Mouse (Mus musculus): ENCODE results near the gene Siah1a. TPM values are rescaled to one million over a fixed set of nuclear protein-coding genes. Genes with fewer than 3 reads are reported as not detected.

Gene Siah1a
- polyA plus RNA-seq, 1 experiment from 2014 or later, result 42.7 TPM

DNA sequence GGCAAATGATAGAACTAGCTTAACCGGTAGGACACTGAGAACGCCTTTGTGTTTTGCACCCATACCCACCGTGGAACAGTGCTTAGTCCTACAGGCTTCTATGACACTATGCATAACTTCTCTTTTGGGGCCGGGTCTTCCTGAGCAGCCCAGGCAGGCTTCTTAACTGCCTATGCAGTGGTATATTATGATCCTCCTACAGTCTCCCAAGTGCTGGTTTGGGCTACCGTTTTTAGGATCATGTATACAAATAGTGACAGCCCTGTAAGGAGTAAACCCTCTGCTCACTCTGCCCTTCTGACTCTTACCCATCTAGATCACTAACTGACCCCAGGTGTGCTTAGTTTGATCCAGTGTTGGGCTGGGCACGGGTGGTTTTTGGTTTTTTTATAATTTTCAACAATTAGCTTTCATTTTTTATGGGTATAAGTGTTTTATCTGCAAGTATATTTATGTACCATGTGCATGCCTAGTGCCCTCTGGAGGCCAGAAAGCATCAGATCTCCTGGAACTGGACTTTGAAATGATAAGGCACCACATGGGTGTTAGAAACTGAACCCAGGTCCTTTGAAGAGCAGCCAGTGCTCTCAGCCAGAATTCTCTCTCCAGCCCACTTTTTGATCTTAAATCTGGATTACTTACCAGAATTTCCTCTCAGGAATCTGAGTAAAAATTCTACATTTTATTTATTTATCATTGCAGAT is 24.8 kb downstream of the Siah1a start:
- Histone ChIP-seq H3K27me3 (replicated peaks; ENCODE audit: control insufficient read depth, insufficient read depth, low read length) (no peaks in the 10 kb centered on the region), H3K4me1 (ENCODE audit: control insufficient read depth, insufficient read depth, low read length) (no peaks in the 10 kb centered on the region), H3K4me2 (ENCODE audit: low read depth, low read length) (no peak overlapping the region), H3K36me3 (ENCODE audit: control insufficient read depth, insufficient read depth, low read length) (peaks cover 30% of the 10 kb centered on the region), H3K9ac (ENCODE audit: low read depth, low read length) (no peak overlapping the region), H3K27ac (replicated peaks; ENCODE audit: low read depth, low read length) (no peak overlapping the region), H3K4me3 (ENCODE audit: low read depth, low read length) (no peak overlapping the region), H3K9me3 (ENCODE audit: control insufficient read depth, low read length) (no peaks in the 10 kb centered on the region)
- WGBS, result 89% methylated on average over 6 of the region's 6 CpGs
- DNase-seq (ENCODE audit: low spot score) (no peak), ATAC-seq (ENCODE audit: low read depth) (no peak)

DNA sequence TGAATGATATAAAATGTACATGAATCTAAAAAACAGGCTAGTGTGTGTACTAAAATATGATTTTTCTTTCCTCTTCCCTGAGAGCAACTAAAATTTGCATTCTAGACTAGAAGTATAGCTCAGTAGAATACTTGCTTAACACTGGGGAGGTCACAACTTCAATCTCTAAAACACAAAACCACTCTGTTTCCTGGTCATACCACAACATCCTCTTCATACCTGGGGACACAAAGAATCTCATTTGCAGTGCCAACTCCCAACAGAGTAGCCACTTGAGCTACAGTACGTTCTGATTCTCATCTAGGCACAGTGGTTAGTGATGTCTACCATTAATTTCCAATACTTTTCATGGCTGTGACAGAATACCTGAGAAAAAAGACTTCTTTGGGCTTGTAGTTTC is 26.4 kb downstream of the Siah1a start:
- ATAC-seq (ENCODE audit: low read depth) (no peak), DNase-seq (ENCODE audit: low spot score) (no peak)
- Histone ChIP-seq H3K27ac (replicated peaks; ENCODE audit: low read depth, low read length) (no peak overlapping the region), H3K4me1 (ENCODE audit: control insufficient read depth, insufficient read depth, low read length) (no peaks in the 10 kb centered on the region), H3K9ac (ENCODE audit: low read depth, low read length) (no peak overlapping the region), H3K27me3 (replicated peaks; ENCODE audit: control insufficient read depth, insufficient read depth, low read length) (no peaks in the 10 kb centered on the region), H3K36me3 (ENCODE audit: control insufficient read depth, insufficient read depth, low read length) (peaks cover 41% of the 10 kb centered on the region), H3K9me3 (ENCODE audit: control insufficient read depth, low read length) (no peaks in the 10 kb centered on the region), H3K4me3 (ENCODE audit: low read depth, low read length) (no peak overlapping the region), H3K4me2 (ENCODE audit: low read depth, low read length) (no peak overlapping the region)
- WGBS, result 78% methylated on average over 1 of the region's 1 CpGs

DNA sequence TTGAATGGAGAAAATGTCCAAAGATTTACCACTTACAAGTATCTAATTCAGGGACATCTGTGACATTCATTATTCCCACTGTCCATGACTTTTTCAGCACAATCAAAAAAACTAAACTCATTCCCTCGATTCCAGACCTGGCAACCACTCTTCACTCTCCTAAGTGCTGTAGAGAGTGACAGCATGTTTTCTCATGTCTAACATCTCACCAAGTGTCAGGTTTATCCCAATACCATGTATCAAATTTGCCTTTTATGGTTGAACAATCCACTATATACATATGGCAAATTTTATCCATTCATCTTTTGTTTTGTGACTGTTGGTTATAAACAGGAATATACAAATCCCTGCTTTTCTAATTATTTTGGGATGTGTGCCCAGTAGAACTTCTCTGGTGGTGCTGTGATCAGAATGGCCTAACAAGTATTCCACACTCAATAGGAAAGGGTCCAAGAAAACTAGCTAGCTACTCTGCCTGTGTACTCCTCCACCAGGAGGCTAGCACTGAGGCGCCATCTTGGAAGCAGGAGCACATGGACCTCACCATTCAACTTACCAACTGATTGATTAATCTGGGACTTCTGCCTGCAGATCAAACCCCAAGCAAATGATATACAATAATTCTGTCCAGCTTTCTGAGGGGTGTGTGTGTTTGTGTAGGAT is 27.3 kb downstream of the Siah1a start:
- no peaks in the 10 kb centered on the region for H3K4me1 ChIP-seq (ENCODE audit: control insufficient read depth, insufficient read depth, low read length)
- H3K36me3 ChIP-seq (ENCODE audit: control insufficient read depth, insufficient read depth, low read length), result peaks cover 45% of the 10 kb centered on the region
- no peak overlapping the region for H3K9ac ChIP-seq (ENCODE audit: low read depth, low read length)
- no peak overlapping the region for H3K4me3 ChIP-seq (ENCODE audit: low read depth, low read length)
- no peaks in the 10 kb centered on the region for H3K27me3 ChIP-seq (replicated peaks; ENCODE audit: control insufficient read depth, insufficient read depth, low read length)
- no peak overlapping the region for H3K27ac ChIP-seq (replicated peaks; ENCODE audit: low read depth, low read length)
- DNase-seq (ENCODE audit: low spot score) (no peak), ATAC-seq (ENCODE audit: low read depth) (no peak)
- no peaks in the 10 kb centered on the region for H3K9me3 ChIP-seq (ENCODE audit: control insufficient read depth, low read length)
- H3K4me2 ChIP-seq (ENCODE audit: low read depth, low read length), result no peak overlapping the region
- 75% methylated on average over 2 of the region's 2 CpGs for WGBS

DNA sequence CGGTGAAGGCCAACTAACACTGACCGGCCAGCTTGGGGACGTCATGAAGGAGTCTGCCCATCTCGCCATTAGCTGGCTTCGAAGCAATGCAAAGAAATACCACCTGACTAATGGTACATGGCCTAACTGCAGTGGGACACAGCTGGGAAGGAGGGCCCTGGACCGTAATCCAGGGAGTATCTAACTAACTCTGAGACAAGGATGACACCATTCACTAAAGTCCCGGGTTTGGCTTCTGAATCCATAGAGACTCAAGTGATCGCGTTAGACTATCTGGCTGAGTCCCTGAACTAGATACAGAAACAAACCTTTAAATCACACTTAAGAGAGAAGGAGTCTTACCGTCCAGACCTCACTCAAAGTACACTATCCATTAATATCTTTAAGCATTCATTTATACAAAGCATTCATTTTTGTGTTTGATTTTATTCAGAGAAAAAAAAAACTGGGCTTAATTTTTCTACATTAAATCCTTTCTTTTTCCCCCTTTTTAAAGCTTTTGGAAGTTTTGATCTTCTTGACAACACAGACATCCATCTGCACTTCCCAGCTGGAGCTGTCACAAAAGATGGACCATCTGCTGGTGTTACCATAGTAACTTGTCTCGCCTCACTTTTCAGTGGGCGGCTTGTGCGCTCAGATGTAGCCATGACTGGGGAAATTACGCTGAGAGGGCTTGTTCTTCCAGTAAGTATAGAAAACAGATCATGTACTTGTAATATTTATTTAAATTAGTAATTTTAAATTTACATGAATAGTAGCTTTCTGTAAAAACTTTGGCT is 32.1 kb downstream of the Siah1a start:
- 75% methylated on average over 14 of the region's 14 CpGs for WGBS
- Histone ChIP-seq H3K4me3 (ENCODE audit: low read depth, low read length) (no peak overlapping the region), H3K9me3 (ENCODE audit: control insufficient read depth, low read length) (no peaks in the 10 kb centered on the region), H3K27ac (replicated peaks; ENCODE audit: low read depth, low read length) (no peak overlapping the region), H3K4me1 (ENCODE audit: control insufficient read depth, insufficient read depth, low read length) (no peaks in the 10 kb centered on the region), H3K27me3 (replicated peaks; ENCODE audit: control insufficient read depth, insufficient read depth, low read length) (no peaks in the 10 kb centered on the region), H3K9ac (ENCODE audit: low read depth, low read length) (no peak overlapping the region), H3K36me3 (ENCODE audit: control insufficient read depth, insufficient read depth, low read length) (peaks cover 39% of the 10 kb centered on the region), H3K4me2 (ENCODE audit: low read depth, low read length) (no peak overlapping the region)
- no peak for ATAC-seq (ENCODE audit: low read depth)
- DNase-seq (ENCODE audit: low spot score), result peak; percentile 48

DNA sequence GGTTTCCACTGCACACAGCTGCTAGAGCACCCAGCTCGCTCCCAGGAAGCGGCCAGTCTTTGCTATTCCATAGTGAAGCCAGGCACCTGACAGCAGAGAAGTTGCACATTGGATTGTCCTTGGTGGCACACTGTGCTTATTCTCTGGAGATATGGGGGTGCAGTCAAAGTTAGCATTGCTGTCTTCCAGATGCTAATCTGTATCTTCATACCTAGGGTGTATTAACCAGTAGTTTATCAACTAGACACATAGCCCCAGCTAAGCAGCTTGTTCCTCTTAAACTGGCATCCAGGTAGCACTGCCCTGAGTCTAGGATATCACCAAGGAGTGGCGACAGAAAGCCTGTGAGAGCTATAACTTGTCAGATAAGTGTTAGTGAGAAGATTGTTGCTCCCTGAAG is 33.1 kb downstream of the Siah1a start:
- no peaks in the 10 kb centered on the region for H3K9me3 ChIP-seq (ENCODE audit: control insufficient read depth, low read length)
- H3K4me3 ChIP-seq (ENCODE audit: low read depth, low read length), result no peak overlapping the region
- WGBS, result 90% methylated on average over 3 of the region's 3 CpGs
- H3K27ac ChIP-seq (replicated peaks; ENCODE audit: low read depth, low read length), result no peak overlapping the region
- H3K4me2 ChIP-seq (ENCODE audit: low read depth, low read length), result no peak overlapping the region
- ATAC-seq (ENCODE audit: low read depth) (no peak), DNase-seq (ENCODE audit: low spot score) (no peak)
- H3K4me1 ChIP-seq (ENCODE audit: control insufficient read depth, insufficient read depth, low read length), result no peaks in the 10 kb centered on the region
- H3K9ac ChIP-seq (ENCODE audit: low read depth, low read length), result no peak overlapping the region
- H3K36me3 ChIP-seq (ENCODE audit: control insufficient read depth, insufficient read depth, low read length), result peaks cover 29% of the 10 kb centered on the region
- no peaks in the 10 kb centered on the region for H3K27me3 ChIP-seq (replicated peaks; ENCODE audit: control insufficient read depth, insufficient read depth, low read length)

DNA sequence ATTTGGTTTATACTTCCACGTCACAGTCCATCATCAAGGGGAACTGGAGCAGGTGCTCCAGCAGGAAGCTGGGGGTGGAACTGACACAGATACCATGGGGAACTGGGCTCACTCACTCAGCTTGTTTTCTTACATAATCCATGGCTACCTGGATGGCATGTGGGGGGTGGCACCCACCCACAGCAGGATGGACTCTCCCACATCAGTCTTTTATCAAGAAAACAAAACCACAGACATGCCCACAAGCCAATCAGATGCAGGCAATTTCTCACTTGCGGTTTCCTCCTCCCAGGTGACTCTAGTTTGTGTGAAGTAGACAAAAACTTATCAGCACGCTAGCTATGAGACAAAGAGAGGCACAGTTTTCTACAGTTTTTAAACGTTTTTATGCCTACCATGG is 37.9 kb downstream of the Siah1a start:
- H3K36me3 ChIP-seq (ENCODE audit: control insufficient read depth, insufficient read depth, low read length), result peaks cover 15% of the 10 kb centered on the region
- DNase-seq (ENCODE audit: low spot score) (no peak), ATAC-seq (ENCODE audit: low read depth) (no peak)
- H3K4me1 ChIP-seq (ENCODE audit: control insufficient read depth, insufficient read depth, low read length), result no peaks in the 10 kb centered on the region
- no peak overlapping the region for H3K9ac ChIP-seq (ENCODE audit: low read depth, low read length)
- H3K4me2 ChIP-seq (ENCODE audit: low read depth, low read length), result no peak overlapping the region
- WGBS, result 63% methylated on average over 4 of the region's 4 CpGs
- H3K27ac ChIP-seq (replicated peaks; ENCODE audit: low read depth, low read length), result no peak overlapping the region
- H3K27me3 ChIP-seq (replicated peaks; ENCODE audit: control insufficient read depth, insufficient read depth, low read length), result no peaks in the 10 kb centered on the region
- H3K4me3 ChIP-seq (ENCODE audit: low read depth, low read length), result no peak overlapping the region
- no peaks in the 10 kb centered on the region for H3K9me3 ChIP-seq (ENCODE audit: control insufficient read depth, low read length)

DNA sequence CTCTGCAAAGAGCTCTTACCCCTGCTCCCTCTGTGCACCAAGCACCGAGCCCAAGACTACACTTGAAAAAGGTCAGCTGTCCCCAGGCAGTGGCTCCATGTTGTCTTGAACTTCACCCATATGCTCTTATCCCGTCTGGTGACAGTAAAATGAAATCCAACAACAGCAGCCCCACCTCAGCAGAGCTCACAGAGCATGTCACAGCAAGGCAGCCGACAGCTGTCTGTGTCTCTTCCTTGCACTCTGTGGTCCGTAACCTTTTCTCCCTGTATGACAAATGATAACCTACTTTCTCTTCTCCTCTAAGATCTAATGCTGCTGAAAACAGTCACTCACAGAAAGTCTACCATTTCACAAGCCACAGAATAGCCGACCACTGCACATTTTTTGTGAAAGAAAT is 39.0 kb downstream of the Siah1a start:
- ATAC-seq (ENCODE audit: low read depth), result no peak
- Histone ChIP-seq H3K4me2 (ENCODE audit: low read depth, low read length) (no peak overlapping the region), H3K27ac (replicated peaks; ENCODE audit: low read depth, low read length) (no peak overlapping the region), H3K9ac (ENCODE audit: low read depth, low read length) (no peak overlapping the region), H3K27me3 (replicated peaks; ENCODE audit: control insufficient read depth, insufficient read depth, low read length) (no peaks in the 10 kb centered on the region), H3K9me3 (ENCODE audit: control insufficient read depth, low read length) (no peaks in the 10 kb centered on the region), H3K36me3 (ENCODE audit: control insufficient read depth, insufficient read depth, low read length) (peaks cover 15% of the 10 kb centered on the region), H3K4me3 (ENCODE audit: low read depth, low read length) (no peak overlapping the region), H3K4me1 (ENCODE audit: control insufficient read depth, insufficient read depth, low read length) (no peaks in the 10 kb centered on the region)
- WGBS, result 81% methylated on average over 5 of the region's 5 CpGs
- DNase-seq (ENCODE audit: low spot score), result no peak

DNA sequence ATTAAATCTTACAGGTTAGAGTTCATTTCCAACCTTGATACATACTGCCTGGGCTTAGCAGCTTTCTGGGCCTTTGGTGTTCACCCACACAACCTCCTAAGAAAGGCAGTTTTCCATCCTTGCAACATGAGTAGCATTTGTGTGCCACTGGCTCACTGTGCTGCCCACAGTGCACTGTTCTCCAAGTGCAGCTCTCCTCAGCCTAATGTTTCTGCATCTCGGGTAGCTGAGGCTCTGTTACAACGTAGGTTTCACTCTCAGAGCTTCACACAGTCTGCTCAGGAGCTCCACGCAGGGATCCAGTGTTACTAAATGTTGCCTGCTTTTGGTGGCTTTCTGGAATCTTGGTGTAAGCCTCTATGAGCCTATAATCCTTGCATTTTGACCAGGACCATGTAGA is 40.4 kb downstream of the Siah1a start:
- 76% methylated on average over 3 of the region's 3 CpGs for WGBS
- H3K27ac ChIP-seq (replicated peaks; ENCODE audit: low read depth, low read length), result no peak overlapping the region
- no peak overlapping the region for H3K4me3 ChIP-seq (ENCODE audit: low read depth, low read length)
- H3K9ac ChIP-seq (ENCODE audit: low read depth, low read length), result no peak overlapping the region
- no peaks in the 10 kb centered on the region for H3K9me3 ChIP-seq (ENCODE audit: control insufficient read depth, low read length)
- DNase-seq (ENCODE audit: low spot score) (no peak), ATAC-seq (ENCODE audit: low read depth) (no peak)
- H3K4me1 ChIP-seq (ENCODE audit: control insufficient read depth, insufficient read depth, low read length), result no peaks in the 10 kb centered on the region
- peaks cover 15% of the 10 kb centered on the region for H3K36me3 ChIP-seq (ENCODE audit: control insufficient read depth, insufficient read depth, low read length)
- H3K27me3 ChIP-seq (replicated peaks; ENCODE audit: control insufficient read depth, insufficient read depth, low read length), result no peaks in the 10 kb centered on the region
- no peak overlapping the region for H3K4me2 ChIP-seq (ENCODE audit: low read depth, low read length)
